Mouse (Mus musculus) heart, embryonic 12.5 days (tissue): ENCODE results near the gene Mpv17l2. TPM values are rescaled to one million over a fixed set of nuclear protein-coding genes. Genes with fewer than 3 reads are reported as not detected.

Experiments
- ATAC-seq: fragments of 200-750 bp; cut with Nextera tagmentation; 2 replicates; pipeline ENCODE4 v1.8.0; 2017; ENCODE audit warnings: moderate TSS enrichment, moderate library complexity; ENCODE audit not compliant: insufficient number of reproducible peaks, low FRiP score
- H3K27ac ChIP-seq: fragments of 300-500 bp; sonication (generic); 2 replicates; pipeline ENCODE4 v1.5.1; 2016; ENCODE audit warnings: mild to moderate bottlenecking, moderate library complexity; ENCODE audit not compliant: poor library complexity, severe bottlenecking
- H3K27me3 ChIP-seq: fragments of 300-500 bp; sonication (generic); replicated peaks from 2 replicates; pipeline ENCODE4 v1.6.1; 2016; ENCODE audit warnings: mild to moderate bottlenecking, moderate library complexity
- H3K36me3 ChIP-seq: fragments of 300-500 bp; sonication (generic); 2 replicates; pipeline ENCODE4 v1.6.1; 2016; ENCODE audit warnings: mild to moderate bottlenecking, moderate library complexity
- H3K4me1 ChIP-seq: fragments of 300-500 bp; sonication (generic); replicated peaks from 2 replicates; pipeline ENCODE4 v1.6.1; 2016; ENCODE audit warnings: mild to moderate bottlenecking
- H3K4me2 ChIP-seq: fragments of 300-500 bp; sonication (generic); 2 replicates; pipeline ENCODE4 v1.6.1; 2016; ENCODE audit warnings: mild to moderate bottlenecking, moderate library complexity
- H3K4me3 ChIP-seq: fragments of 300-500 bp; sonication (generic); 2 replicates; pipeline ENCODE4 v1.5.1; 2016; ENCODE audit warnings: mild to moderate bottlenecking
- H3K9ac ChIP-seq: fragments of 300-500 bp; sonication (generic); 2 replicates; pipeline ENCODE4 v1.6.1; 2016; ENCODE audit warnings: mild to moderate bottlenecking, moderate library complexity
- H3K9me3 ChIP-seq: fragments of 300-500 bp; sonication (generic); replicated peaks from 2 replicates; pipeline ENCODE4 v1.6.1; 2016; ENCODE audit warnings: mild to moderate bottlenecking, moderate library complexity
- WGBS: fragments of 180-500 bp; shearing (Covaris S2); methylation state at CpG from one replicate; pipeline ENCODE4 v1.1.7; 2016; 5-methylcytosine and 5-hydroxymethylcytosine counted together
- polyA plus RNA-seq: library from polyadenylated mRNA; unstranded; fragments of >200 nt; fragmentation: Nextera tagmentation; extraction: Ambion mirVana; gene quantifications from 2 replicates; pipeline ENCODE4 v1.2.1, GENCODE M21; 2016

Gene Mpv17l2
- polyA plus RNA-seq, 1 experiment from 2014 or later, result 37.9 TPM

DNA sequence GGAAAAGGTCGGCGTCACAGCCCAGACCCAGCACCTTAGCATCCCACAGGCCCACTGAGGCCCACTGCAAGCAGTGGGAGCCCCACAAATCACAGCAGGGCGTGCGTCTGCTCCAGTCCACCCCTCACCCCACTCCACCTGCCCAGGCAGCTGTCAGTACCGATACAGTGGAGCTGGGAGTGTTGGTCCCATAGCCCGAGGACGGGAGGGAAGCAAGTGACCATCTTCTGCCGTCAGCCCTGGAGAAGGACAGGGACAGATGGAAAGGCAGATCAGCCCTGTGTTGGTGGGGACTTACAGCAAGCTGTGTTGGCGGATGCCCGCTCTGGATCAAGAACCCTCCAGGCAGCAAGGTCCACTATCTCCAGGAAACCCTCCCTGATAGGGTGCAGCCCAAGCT is 28.3 kb upstream of the Mpv17l2 start:
- WGBS, result 69% methylated on average over 10 of the region's 10 CpGs
- Histone ChIP-seq H3K4me3 (no peak overlapping the region), H3K36me3 (peaks cover 39% of the 10 kb centered on the region), H3K9ac (0 out of 2 replicates have a peak overlapping the region, but pooled peaks have one; percentile 19), H3K4me1 (peaks cover 51% of the 10 kb centered on the region), H3K27me3 (peaks cover 9% of the 10 kb centered on the region), H3K4me2 (peak overlapping the region; percentile 24; the same call in 1 of the 2 replicates), H3K27ac (no peak overlapping the region; the same call in 1 of the 2 replicates), H3K9me3 (no peaks in the 10 kb centered on the region)
- ATAC-seq, result no peak

DNA sequence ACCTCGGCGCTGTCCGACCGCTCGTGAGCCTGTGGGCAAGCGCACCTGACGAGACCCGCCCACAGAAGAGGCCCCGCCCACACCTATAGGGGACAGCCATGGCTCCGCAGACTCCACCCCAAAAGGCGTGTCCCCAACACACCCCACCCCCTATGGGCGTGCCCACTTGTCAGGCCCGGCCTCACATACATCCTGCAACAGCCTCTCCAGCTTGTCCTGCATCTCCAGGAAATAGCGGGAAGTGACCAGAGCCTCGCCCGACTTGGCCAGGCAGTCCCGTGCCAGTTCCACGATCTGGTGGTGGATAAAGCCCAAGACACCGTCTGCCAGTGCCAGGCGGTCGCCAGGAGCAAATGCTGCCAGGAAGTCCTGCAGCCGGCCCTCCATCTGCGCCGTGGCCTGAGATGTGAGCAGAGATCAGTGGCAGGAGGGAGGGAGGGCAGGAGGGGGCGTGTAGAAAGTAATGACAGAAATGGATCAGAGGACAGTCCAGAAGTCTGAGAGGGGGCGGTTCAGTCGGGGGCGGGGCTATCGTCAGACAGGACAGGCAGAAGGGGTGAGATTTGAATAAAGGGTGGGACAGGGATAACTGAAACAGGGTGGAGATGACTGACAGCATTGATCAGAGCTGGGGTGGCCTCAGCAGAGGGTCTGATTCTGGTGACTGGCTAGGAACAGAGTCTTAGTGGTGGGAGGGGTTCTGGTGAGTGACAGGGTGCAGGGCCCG is 27.4 kb upstream of the Mpv17l2 start:
- H3K36me3 ChIP-seq, result peaks cover 48% of the 10 kb centered on the region
- H3K27me3 ChIP-seq, result no peaks in the 10 kb centered on the region
- H3K27ac ChIP-seq, result no peak overlapping the region
- peak overlapping the region; percentile 56 for H3K4me2 ChIP-seq
- H3K4me1 ChIP-seq, result peaks cover 50% of the 10 kb centered on the region
- ATAC-seq, result peak; percentile 43
- H3K9ac ChIP-seq, result peak overlapping the region; percentile 19
- H3K4me3 ChIP-seq, result peak overlapping the region; percentile 14
- no peaks in the 10 kb centered on the region for H3K9me3 ChIP-seq
- 13% methylated on average over 30 of the region's 30 CpGs for WGBS

DNA sequence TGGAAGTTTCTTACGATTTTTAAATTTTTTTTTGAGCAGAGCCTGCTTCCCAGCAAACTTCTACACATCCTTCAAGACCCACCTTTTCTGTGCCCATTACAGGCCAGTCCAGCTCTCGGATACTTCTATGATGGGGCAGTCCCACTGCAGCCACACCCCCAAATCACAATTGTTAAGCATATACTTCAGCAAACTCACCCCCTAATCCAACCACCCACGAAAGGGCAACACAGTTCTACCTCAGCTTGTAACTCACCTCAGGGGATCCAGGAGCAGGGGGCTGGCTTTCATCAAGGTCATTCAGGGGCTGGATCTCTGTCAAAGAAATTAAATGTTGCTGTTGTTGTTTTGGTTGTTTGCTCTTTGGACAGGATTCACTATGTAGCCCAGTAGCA is 26.3 kb upstream of the Mpv17l2 start:
- Histone ChIP-seq H3K27ac (no peak overlapping the region), H3K4me2 (peak overlapping the region; percentile 56), H3K27me3 (no peaks in the 10 kb centered on the region), H3K9ac (no peak overlapping the region), H3K36me3 (peaks cover 57% of the 10 kb centered on the region), H3K4me1 (peaks cover 41% of the 10 kb centered on the region), H3K9me3 (no peaks in the 10 kb centered on the region), H3K4me3 (no peak overlapping the region)
- ATAC-seq, result no peak
- 82% methylated on average over 3 of the region's 3 CpGs for WGBS

DNA sequence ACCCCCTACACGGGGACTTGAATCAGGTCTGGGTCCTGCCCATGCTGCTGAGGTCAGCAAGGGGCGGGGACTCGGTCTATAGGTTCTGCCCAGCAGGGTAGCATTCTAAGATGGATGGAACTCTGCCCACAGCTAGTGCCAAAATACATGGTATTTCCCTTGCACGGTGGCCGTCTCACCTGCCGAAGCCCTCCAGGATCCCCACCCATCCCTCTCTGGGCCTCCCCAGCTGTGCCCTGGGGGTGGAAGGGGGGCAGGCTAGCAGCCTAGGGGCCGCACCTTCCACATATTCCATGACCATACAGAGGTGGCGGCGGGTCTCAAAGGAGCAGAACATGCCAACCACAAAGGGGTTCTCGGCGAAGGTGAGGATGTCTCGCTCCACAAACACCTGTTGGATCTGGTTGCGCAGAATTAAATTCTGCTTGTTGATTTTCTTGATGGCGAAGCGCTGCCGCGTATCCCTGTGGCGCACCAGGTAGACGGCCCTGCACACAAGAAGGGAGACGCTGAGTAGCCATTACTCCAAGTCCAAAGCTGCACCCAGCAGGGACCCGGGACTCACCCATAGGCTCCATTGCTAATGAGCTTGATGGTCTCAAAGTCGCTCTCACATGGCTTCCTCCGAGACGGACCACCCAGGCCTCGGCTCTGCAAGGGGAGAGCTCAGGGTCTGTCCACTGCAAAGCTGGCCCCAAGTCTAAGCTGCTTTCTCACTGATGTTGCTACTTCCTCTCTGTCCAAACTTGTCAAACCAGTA is 25.7 kb upstream of the Mpv17l2 start:
- Histone ChIP-seq H3K4me1 (peaks cover 36% of the 10 kb centered on the region), H3K4me2 (no peak overlapping the region), H3K9me3 (no peaks in the 10 kb centered on the region), H3K9ac (no peak overlapping the region), H3K27me3 (no peaks in the 10 kb centered on the region), H3K36me3 (peaks cover 63% of the 10 kb centered on the region), H3K4me3 (no peak overlapping the region), H3K27ac (no peak overlapping the region)
- ATAC-seq, result no peak
- 88% methylated on average over 25 of the region's 25 CpGs for WGBS

DNA sequence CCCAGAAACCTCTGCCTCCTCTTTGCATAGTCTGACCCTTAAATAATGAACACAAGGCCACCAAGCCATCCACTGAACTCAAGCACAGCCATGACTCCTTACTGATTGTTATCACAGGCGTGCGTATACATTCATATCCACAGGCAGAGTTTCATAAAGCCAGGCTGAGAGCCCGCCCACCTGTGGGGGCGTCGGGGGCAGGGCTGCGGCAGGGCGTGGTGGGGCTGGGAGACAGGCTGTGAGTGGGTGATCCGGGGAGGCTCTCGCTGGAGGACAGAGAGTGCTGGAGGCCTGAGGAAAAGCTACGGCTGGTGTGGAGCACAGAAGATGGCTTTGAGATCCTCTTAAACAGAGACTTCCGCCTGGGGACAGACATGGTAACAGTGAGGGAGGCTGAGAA is 19.3 kb upstream of the Mpv17l2 start:
- ATAC-seq, result no peak
- H3K27me3 ChIP-seq, result no peaks in the 10 kb centered on the region
- H3K9me3 ChIP-seq, result no peaks in the 10 kb centered on the region
- H3K36me3 ChIP-seq, result peaks cover 60% of the 10 kb centered on the region
- WGBS, result 80% methylated on average over 11 of the region's 11 CpGs
- H3K9ac ChIP-seq, result no peak overlapping the region
- no peak overlapping the region for H3K4me2 ChIP-seq
- H3K4me3 ChIP-seq, result no peak overlapping the region
- peaks cover 21% of the 10 kb centered on the region for H3K4me1 ChIP-seq
- H3K27ac ChIP-seq, result no peak overlapping the region

DNA sequence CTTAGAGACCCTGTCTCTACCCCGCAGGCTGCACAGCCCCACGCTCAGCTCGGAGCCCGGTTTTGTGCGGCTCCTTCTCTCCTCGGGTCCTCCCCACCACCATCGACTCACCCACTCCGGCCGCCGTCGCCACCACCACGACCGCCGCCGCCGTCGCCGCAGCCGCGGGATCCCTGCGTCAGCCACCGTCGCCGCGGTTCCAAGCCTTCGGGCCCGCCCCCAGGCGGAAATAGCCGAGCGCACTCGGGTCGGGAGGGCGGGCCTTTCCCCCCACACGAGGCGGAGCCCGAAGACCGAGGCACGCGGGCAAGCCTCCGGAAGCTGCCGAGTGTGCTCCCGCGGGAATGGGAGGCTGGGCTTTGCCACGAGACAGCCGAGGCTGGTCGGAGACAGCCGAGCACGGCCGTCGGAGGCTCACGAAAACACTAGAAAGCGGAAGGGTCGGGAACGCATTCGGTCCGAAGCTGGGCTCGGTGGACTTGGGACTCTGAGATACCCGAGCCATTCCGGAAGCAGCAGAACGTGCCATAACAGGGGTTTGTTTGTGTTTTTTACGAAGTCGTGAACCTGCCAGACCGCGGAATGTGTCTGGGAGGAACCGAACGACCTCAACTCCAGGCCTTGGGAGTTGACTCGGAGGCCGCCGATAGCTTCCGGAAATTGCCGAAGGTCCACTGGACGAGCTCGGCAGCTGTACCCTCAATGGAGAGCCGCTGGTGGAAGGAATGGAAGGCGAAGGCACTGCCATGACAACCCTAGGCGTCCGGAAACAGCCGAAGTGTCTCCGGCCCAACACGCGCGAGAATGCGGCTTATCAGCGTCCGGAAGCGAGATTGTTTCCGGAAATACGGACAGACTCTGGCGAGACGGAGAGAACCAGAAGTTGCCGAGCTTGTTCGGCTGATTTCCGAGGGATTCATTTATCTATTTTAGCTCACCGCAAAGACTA is 16.0 kb upstream of the Mpv17l2 start, which contains the start of gene Pik3r2:
Gene Pik3r2 (minus strand): TSS at position 218 of the 949 bp plus-strand sequence.
- no peaks in the 10 kb centered on the region for H3K9me3 ChIP-seq
- H3K9ac ChIP-seq, result peak within 1 kb of the TSS; percentile 93
- ATAC-seq, result peak; percentile 91
- H3K4me2 ChIP-seq, result peak within 1 kb of the TSS; percentile 93
- no peaks in the 10 kb centered on the region for H3K27me3 ChIP-seq
- H3K4me3 ChIP-seq, result peak within 1 kb of the TSS; percentile 80
- peak within 1 kb of the TSS; percentile 96 for H3K27ac ChIP-seq
- H3K4me1 ChIP-seq, result peaks cover 41% of the 10 kb centered on the region
- under 1% methylated on average over 94 of the region's 94 CpGs for WGBS
- H3K36me3 ChIP-seq, result peaks cover 60% of the 10 kb centered on the region

DNA sequence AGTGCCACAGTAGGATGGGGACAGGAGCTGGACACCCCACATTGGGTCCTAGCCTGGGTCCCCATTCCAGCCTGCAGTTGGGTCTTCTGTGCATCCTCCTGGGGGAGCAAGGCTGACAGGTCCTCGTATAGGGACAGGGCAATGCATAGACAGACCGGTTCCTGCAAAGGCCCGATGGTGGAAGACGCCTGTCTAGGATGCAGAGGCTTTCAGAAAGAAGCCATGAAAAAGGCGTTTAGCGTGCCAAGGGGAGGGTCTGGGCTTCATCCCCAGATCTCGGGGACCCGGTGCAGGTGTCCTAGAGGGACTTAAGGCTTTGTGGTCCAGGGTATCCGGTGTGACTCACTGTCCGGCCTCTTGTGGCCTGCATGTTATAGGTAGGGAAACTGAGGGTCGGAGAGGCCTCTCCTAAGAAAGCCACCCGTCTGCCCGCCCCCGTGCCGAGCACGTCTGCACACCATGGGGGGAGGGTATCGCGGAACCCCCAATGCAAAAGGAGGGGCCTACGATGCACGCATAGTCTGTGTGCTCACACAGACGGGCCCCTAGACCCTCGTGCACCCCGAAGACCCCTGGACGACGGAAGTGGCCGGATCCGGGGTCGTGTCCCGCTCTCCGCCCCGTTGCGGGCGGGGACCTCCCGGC is 15.2 kb upstream of the Mpv17l2 start:
- peaks cover 41% of the 10 kb centered on the region for H3K4me1 ChIP-seq
- peaks cover 60% of the 10 kb centered on the region for H3K36me3 ChIP-seq
- 3% methylated on average over 34 of the region's 34 CpGs for WGBS

DNA sequence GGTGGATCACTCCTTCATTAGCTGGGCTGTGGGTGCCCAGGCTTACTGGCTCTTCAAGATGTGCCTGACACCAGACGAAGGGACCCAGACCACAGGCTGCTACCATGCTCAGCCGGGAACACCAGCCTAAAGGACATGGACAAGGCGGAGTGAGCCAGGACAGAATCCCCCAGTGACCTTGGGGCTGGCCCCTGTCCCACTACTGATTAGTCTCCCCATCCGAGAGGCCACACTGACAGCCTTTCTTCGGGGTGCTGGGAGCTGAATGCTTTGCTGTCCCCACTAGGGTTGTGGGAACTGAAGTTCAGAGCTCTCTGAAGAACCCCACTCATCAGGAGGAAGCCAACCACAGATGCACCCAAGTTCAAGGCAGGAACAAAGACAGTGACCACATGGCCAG is 14.5 kb upstream of the Mpv17l2 start:
- H3K9ac ChIP-seq, result peak overlapping the region; percentile 93
- peak overlapping the region; percentile 80 for H3K4me3 ChIP-seq
- peaks cover 6% of the 10 kb centered on the region; the same call in 1 of the 2 replicates for H3K27me3 ChIP-seq
- H3K36me3 ChIP-seq, result peaks cover 60% of the 10 kb centered on the region
- peaks cover 41% of the 10 kb centered on the region for H3K4me1 ChIP-seq
- H3K9me3 ChIP-seq, result no peaks in the 10 kb centered on the region
- no peak for ATAC-seq
- peak overlapping the region; percentile 93 for H3K4me2 ChIP-seq
- H3K27ac ChIP-seq, result no peak overlapping the region
- 90% methylated on average over 5 of the region's 5 CpGs for WGBS

More for the DNA sequence above, 15.2 kb upstream of the Mpv17l2 start:
- Histone ChIP-seq H3K4me3 (peak overlapping the region; percentile 80), H3K27ac (peak overlapping the region; percentile 44), H3K9me3 (no peaks in the 10 kb centered on the region), H3K9ac (peak overlapping the region; percentile 93), H3K4me2 (peak overlapping the region; percentile 93), H3K27me3 (peaks cover 2% of the 10 kb centered on the region; the same call in 1 of the 2 replicates)
- peak; percentile 3 for ATAC-seq

DNA sequence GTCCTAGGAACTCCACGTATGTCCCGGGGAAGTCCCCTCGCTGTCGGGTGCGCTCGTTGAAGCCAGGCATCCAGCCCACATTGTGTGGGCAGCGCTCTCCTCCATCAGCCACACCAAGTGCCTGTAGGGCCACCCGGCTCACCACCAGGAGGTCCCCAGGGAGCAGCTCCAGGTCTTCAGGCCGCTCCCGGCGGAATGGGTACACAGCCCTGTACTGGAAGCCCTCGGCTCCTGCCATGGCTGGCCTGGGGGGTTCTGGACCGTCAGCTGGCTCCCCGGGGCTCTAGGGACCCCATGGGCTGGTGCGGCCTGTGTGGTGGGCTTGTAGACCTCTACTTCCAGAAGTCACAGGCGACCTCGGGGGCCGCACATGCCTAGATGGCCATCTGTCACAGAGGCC is 14.0 kb upstream of the Mpv17l2 start:
- Histone ChIP-seq H3K4me3 (no peak overlapping the region), H3K9me3 (no peaks in the 10 kb centered on the region), H3K4me1 (peaks cover 41% of the 10 kb centered on the region), H3K9ac (peak overlapping the region; percentile 52; the same call in 1 of the 2 replicates), H3K36me3 (peaks cover 60% of the 10 kb centered on the region), H3K4me2 (no peak overlapping the region), H3K27ac (no peak overlapping the region), H3K27me3 (peaks cover 6% of the 10 kb centered on the region; the same call in 1 of the 2 replicates)
- ATAC-seq, result no peak
- 90% methylated on average over 18 of the region's 18 CpGs for WGBS

DNA sequence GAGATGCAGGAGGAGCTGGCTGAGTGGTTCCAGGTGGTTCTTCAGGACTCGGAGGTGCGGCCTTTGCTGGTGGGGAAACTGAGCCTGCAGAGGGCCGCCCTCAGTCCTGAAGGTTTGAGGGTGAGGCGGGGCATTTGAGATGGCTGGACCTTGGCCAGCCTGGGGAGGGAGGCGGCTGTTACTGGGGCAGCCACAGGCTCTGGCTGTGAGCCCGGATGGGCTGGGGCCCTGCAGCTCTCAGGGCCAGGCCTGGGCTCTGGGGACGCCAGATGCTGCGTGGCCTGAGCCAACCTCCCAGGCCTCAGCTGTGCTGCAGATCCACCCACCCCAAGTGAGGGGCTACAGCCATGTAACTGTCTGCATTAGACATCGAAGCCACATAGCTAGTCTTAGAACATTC is 13.1 kb upstream of the Mpv17l2 start:
- WGBS, result 52% methylated on average over 9 of the region's 9 CpGs

More for the DNA sequence above, 13.1 kb upstream of the Mpv17l2 start:
- Histone ChIP-seq H3K27me3 (peaks cover 6% of the 10 kb centered on the region; the same call in 1 of the 2 replicates), H3K27ac (no peak overlapping the region), H3K9ac (peak overlapping the region; percentile 52), H3K36me3 (peaks cover 57% of the 10 kb centered on the region), H3K4me3 (0 out of 2 replicates have a peak overlapping the region, but pooled peaks have one; percentile 1), H3K4me1 (peaks cover 41% of the 10 kb centered on the region), H3K4me2 (no peak overlapping the region; the same call in 1 of the 2 replicates), H3K9me3 (no peaks in the 10 kb centered on the region)
- no peak for ATAC-seq
